Mouse (Mus musculus) adipocyte (in vitro differentiated cells): ENCODE data around the gene Ackr2.

ENCODE experiments used
- DNase-seq: peaks from one replicate; pipeline ENCODE4 v3.0.0-alpha.2; 2016; ENCODE audit warnings: low spot score

Ackr2 gene

GRCm38 (mm10) chr9:121898245-121898644, at the start of gene Ackr2:
Gene Ackr2 (plus strand): TSS chr9:121898355.
- DNase-seq = no peak

GRCm38 (mm10) chr9:121854246-121854645, 43.9 kb upstream of the Ackr2 start:
- peak; percentile 37 for DNase-seq

- no peak for DNase-seq
Measured at GRCm38 (mm10) chr9:121856649-121857416, 41.3 kb upstream of the Ackr2 start.

GRCm38 (mm10) chr9:121857474-121858152, 40.5 kb upstream of the Ackr2 start:
- peak; percentile 95 for DNase-seq

- no peak for DNase-seq
Measured at GRCm38 (mm10) chr9:121858153-121858488, 40.0 kb upstream of the Ackr2 start, which contains the start of gene Higd1a. Gene Higd1a (minus strand): TSS chr9:121858362.

GRCm38 (mm10) chr9:121859345-121859744, 38.8 kb upstream of the Ackr2 start:
- DNase-seq = no peak

GRCm38 (mm10) chr9:121860921-121861320, 37.2 kb upstream of the Ackr2 start:
- DNase-seq = no peak

- DNase-seq = no peak
Measured at GRCm38 (mm10) chr9:121864837-121865236, 33.3 kb upstream of the Ackr2 start.

GRCm38 (mm10) chr9:121865425-121866008, 32.6 kb upstream of the Ackr2 start:
- DNase-seq = no peak

- DNase-seq = peak; percentile 76
Measured at GRCm38 (mm10) chr9:121867632-121868031, 30.5 kb upstream of the Ackr2 start.

GRCm38 (mm10) chr9:121868236-121868635, 29.9 kb upstream of the Ackr2 start:
- no peak for DNase-seq

- no peak for DNase-seq
Measured at GRCm38 (mm10) chr9:121869432-121869831, 28.7 kb upstream of the Ackr2 start.

GRCm38 (mm10) chr9:121869973-121870515, 28.1 kb upstream of the Ackr2 start:
- DNase-seq = no peak

GRCm38 (mm10) chr9:121872062-121872683, 26.0 kb upstream of the Ackr2 start:
- DNase-seq = no peak

- DNase-seq = no peak
Measured at GRCm38 (mm10) chr9:121873578-121873977, 24.6 kb upstream of the Ackr2 start.

GRCm38 (mm10) chr9:121877052-121877740, 21.0 kb upstream of the Ackr2 start:
- DNase-seq = peak; percentile 80

GRCm38 (mm10) chr9:121880840-121881239, 17.3 kb upstream of the Ackr2 start:
- peak; percentile 40 for DNase-seq

GRCm38 (mm10) chr9:121881301-121881700, 16.9 kb upstream of the Ackr2 start:
- DNase-seq = no peak

- no peak for DNase-seq
Measured at GRCm38 (mm10) chr9:121882015-121882457, 16.1 kb upstream of the Ackr2 start.

GRCm38 (mm10) chr9:121889927-121890440, 8.2 kb upstream of the Ackr2 start:
- DNase-seq = peak; percentile 84

- DNase-seq = peak; percentile 59
Measured at GRCm38 (mm10) chr9:121890441-121890941, 7.7 kb upstream of the Ackr2 start.
